Mouse (Mus musculus): Measurements from ENCODE around the gene Olfr17.
"Not testable (repeated sequence)": the region's sequence is repeated elsewhere in the genome, so short reads cannot be mapped to it uniquely, and the experiment has no call there.

Gene Olfr17

GRCm38 (mm10) chr7:107092920-107093319 is at the start of gene Olfr17:
Gene Olfr17 (plus strand): TSS chr7:107093220.
- in situ Hi-C loops (cut with MboI, MseI): no loop called here

DNA sequence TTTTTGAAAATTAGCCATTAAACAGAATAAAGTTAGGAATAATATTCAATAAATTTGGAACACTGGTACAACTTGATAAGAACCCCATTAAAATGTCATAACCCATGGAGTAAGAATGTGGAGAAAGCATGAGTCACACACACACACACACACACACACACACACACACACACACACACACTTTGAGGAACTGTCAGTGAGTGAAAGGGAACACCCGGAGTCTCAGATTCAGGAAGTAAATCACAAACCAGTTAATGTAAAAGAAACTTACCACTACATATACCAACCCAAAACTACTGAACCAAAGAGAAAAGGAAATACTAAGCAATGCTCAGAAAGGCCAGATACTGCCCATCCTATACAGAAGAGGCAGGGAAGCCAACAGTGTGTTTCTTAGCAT is 48.6 kb upstream of the Olfr17 start:
- in situ Hi-C loops (cut with MboI, MseI): no loop called here

- in situ Hi-C loops (cut with MboI, MseI): no loop called here
These were observed 47.2 kb upstream of the Olfr17 start for GRCm38 (mm10) chr7:107045833-107046232.

GRCm38 (mm10) chr7:107047578-107047977 is 45.4 kb upstream of the Olfr17 start:
- in situ Hi-C loops (cut with MboI, MseI): no loop called here

DNA sequence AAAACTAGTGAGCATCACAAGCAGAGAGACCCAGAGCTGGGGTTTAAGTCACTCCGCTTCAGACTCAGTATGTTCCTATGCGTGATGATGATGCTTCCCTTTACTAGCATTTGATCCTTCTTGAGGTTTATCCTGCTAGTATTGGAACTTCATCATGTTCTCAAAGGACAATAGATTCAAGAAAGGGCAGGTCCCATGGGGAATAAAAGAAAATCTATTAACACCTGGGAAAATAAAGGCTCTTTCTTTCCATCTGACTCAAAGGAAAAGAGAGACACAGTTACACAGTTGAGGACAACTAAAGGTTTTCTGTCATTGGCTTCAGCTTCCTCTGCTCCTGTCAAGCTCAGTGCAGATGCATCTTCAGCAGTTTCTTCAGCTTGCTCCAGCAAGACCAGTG is 22.3 kb upstream of the Olfr17 start, which contains the start of gene Olfr714:
TSS of gene Olfr714 (plus strand) at position 301 of the 400 bp plus-strand sequence.
- in situ Hi-C loops (cut with MboI, MseI): no loop called here

- in situ Hi-C loops (cut with MboI, MseI): not testable (repeated sequence)
These were observed 17.2 kb downstream of the Olfr17 start, which contains the start of gene Olfr715b for GRCm38 (mm10) chr7:107110269-107110668. Gene Olfr715b (minus strand): TSS chr7:107110369.

DNA sequence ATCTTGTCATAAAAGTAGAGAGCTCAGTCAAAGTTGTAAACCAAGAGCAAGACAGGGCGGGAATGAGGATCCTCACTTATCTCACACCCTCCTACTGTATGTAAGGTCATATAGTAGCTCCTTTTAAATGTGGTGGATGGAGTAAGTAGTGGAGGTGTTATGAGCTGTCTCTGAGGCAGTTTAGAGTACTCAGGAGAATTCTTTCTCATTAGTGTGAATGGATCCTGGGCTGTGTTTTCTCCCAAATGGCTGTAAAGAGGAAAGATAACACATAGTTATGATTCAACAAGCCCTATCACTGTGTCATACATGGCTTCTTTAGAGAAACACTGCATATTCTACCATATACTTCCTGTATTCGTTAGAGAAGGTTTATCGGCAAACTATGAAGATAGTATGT is 38.0 kb downstream of the Olfr17 start, which contains the start of gene Olfr715:
TSS of gene Olfr715 (minus strand) at position 101 of the 400 bp plus-strand sequence.
- in situ Hi-C loops (cut with MboI, MseI): loop anchor here in 1 of 2 experiments (10.0 kb wide), 1 partner anchor 1864 kb away; no protein-coding TSS in a partner anchor

DNA sequence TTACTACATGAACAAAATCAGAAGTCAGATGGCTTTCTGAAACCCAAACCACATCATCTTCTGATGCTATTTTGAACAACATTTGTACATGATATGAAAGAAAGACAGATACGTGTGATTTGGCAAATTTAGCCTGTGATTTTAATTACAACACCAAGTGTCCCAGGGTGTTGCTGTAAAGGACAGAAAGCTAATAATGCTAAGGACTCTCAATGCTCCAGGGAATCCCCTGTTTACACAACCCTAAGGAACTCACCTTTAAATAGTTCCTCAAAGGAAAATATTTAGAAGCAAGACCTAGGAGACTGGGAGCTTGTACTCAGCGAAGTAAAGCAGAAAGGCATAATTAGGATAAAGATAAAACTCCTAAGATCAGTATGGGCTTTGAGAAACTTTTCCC is 45.0 kb downstream of the Olfr17 start, which contains the start of gene Olfr716:
TSS of gene Olfr716 (plus strand) at position 301 of the 400 bp plus-strand sequence.
- in situ Hi-C loops (cut with MboI, MseI): loop anchor here in 1 of 2 experiments (10.0 kb wide), 1 partner anchor 1857 kb away; no protein-coding TSS in a partner anchor
